Mouse (Mus musculus) right cerebral cortex, postnatal 4 days (tissue): ENCODE data around the gene Cd68.
A peak's percentile ranks its signal among the peaks of the same experiment; 100 is the strongest.
"Not testable (repeated sequence)": the region's sequence is repeated elsewhere in the genome, so short reads cannot be mapped to it uniquely, and the experiment has no call there.

Source experiments
- DNase-seq: peaks from one replicate; pipeline ENCODE4 v3.0.0-alpha.2; 2022

The Cd68 gene

GRCm38 (mm10) chr11:69664841-69665240, 1.1 kb downstream of the Cd68 start:
- no peak for DNase-seq

- DNase-seq = no peak
Measured at GRCm38 (mm10) chr11:69663795-69664194, 2.2 kb downstream of the Cd68 start.

- no peak for DNase-seq
Measured at GRCm38 (mm10) chr11:69662967-69663671, 2.8 kb downstream of the Cd68 start.

- peak; percentile 91 for DNase-seq
Measured at GRCm38 (mm10) chr11:69662213-69662966, 3.6 kb downstream of the Cd68 start, which contains the start of gene Mpdu1. Gene Mpdu1 (minus strand): TSS chr11:69662642.

GRCm38 (mm10) chr11:69661221-69661881, 4.6 kb downstream of the Cd68 start:
- DNase-seq = no peak

GRCm38 (mm10) chr11:69657462-69657881, 8.5 kb downstream of the Cd68 start:
- DNase-seq = no peak

GRCm38 (mm10) chr11:69656617-69657461, 9.1 kb downstream of the Cd68 start:
- peak; percentile 43 for DNase-seq

- DNase-seq = no peak
Measured at GRCm38 (mm10) chr11:69656065-69656455, 9.9 kb downstream of the Cd68 start.

- peak; percentile 76 for DNase-seq
Measured at GRCm38 (mm10) chr11:69655264-69656064, 10.5 kb downstream of the Cd68 start, which contains the start of gene Sox15. Gene Sox15 (plus strand): TSS chr11:69655314.

GRCm38 (mm10) chr11:69654760-69655159, 11.2 kb downstream of the Cd68 start:
- no peak for DNase-seq

- no peak for DNase-seq
Measured at GRCm38 (mm10) chr11:69653399-69653798, 12.6 kb downstream of the Cd68 start.

GRCm38 (mm10) chr11:69645860-69646259, 20.1 kb downstream of the Cd68 start:
- no peak for DNase-seq

GRCm38 (mm10) chr11:69635471-69635870, 30.5 kb downstream of the Cd68 start:
- DNase-seq = no peak

GRCm38 (mm10) chr11:69633128-69633866, 32.7 kb downstream of the Cd68 start:
- no peak for DNase-seq

- peak; percentile 100 for DNase-seq
Measured at GRCm38 (mm10) chr11:69632284-69633089, 33.5 kb downstream of the Cd68 start, which contains the start of gene Fxr2. Gene Fxr2 (plus strand): TSS chr11:69632990.

GRCm38 (mm10) chr11:69629802-69630201, 36.2 kb downstream of the Cd68 start:
- DNase-seq = no peak

GRCm38 (mm10) chr11:69628286-69628685, 37.7 kb downstream of the Cd68 start:
- DNase-seq = peak; percentile 72

- DNase-seq = not testable (repeated sequence)
Measured at GRCm38 (mm10) chr11:69624339-69624738, 41.6 kb downstream of the Cd68 start.

GRCm38 (mm10) chr11:69623006-69623405, 42.9 kb downstream of the Cd68 start:
- no peak for DNase-seq

GRCm38 (mm10) chr11:69622406-69622805, 43.5 kb downstream of the Cd68 start:
- no peak for DNase-seq
